Mouse (Mus musculus) kidney, adult 9 months (tissue): ENCODE measurements at regions not wholly inside any gene's neighbourhood (a gene's known extent, or its start where the extent isn't known, plus 50 kb on each side); places are given as distances from the start of the nearest gene placed in this dataset.

Source experiments
- DNase-seq: peaks from one replicate; pipeline ENCODE4 v3.0.0; 2022

GRCm38 (mm10) chr9:71420064-71420463 lies 65.7 kb downstream of the Polr2m start:
- DNase-seq: peak; percentile 47

GRCm38 (mm10) chr9:71418531-71418930 lies 67.2 kb downstream of the Polr2m start:
- DNase-seq: no peak

GRCm38 (mm10) chr9:71417248-71417647 lies 68.5 kb downstream of the Polr2m start:
- no peak for DNase-seq

- no peak for DNase-seq
Measured at GRCm38 (mm10) chr9:71411171-71411570, 74.6 kb downstream of the Polr2m start.

GRCm38 (mm10) chr9:71409925-71410324 lies 75.8 kb downstream of the Polr2m start:
- DNase-seq: no peak

GRCm38 (mm10) chr9:71408946-71409345 lies 76.8 kb downstream of the Polr2m start:
- DNase-seq: no peak

- DNase-seq: peak; percentile 18
Measured at GRCm38 (mm10) chr9:71404396-71405135, 81.2 kb downstream of the Polr2m start.

- DNase-seq: no peak
Measured at GRCm38 (mm10) chr9:71401667-71402066, 84.1 kb downstream of the Polr2m start.

GRCm38 (mm10) chr9:71399346-71399745 lies 86.4 kb downstream of the Polr2m start:
- no peak for DNase-seq

GRCm38 (mm10) chr9:71396784-71397183 lies 89.0 kb downstream of the Polr2m start:
- peak; percentile 38 for DNase-seq

- DNase-seq: peak; percentile 13
Measured at GRCm38 (mm10) chr9:71390221-71390620, 95.5 kb downstream of the Polr2m start.

GRCm38 (mm10) chr9:71387426-71387825 lies 98.3 kb downstream of the Polr2m start:
- DNase-seq: no peak

GRCm38 (mm10) chr9:71383901-71384300 lies 101.8 kb downstream of the Polr2m start:
- DNase-seq: no peak

GRCm38 (mm10) chr9:71379731-71380250 lies 105.9 kb downstream of the Polr2m start:
- DNase-seq: no peak

GRCm38 (mm10) chr9:71369760-71370159 lies 116.0 kb downstream of the Polr2m start:
- DNase-seq: no peak

- DNase-seq: no peak
Measured at GRCm38 (mm10) chr9:71369202-71369601, 116.5 kb downstream of the Polr2m start.

GRCm38 (mm10) chr9:71366573-71366972 lies 119.2 kb downstream of the Polr2m start:
- DNase-seq: no peak

GRCm38 (mm10) chr9:71365177-71365738 lies 120.5 kb downstream of the Polr2m start:
- DNase-seq: no peak

GRCm38 (mm10) chr9:71364047-71364665 lies 121.6 kb downstream of the Polr2m start:
- no peak for DNase-seq

GRCm38 (mm10) chr9:71362401-71362800 lies 123.3 kb downstream of the Polr2m start:
- DNase-seq: no peak

- DNase-seq: no peak
Measured at GRCm38 (mm10) chr9:71361961-71362360, 123.8 kb downstream of the Polr2m start.

- peak; percentile 36 for DNase-seq
Measured at GRCm38 (mm10) chr9:71361311-71361710, 124.4 kb downstream of the Polr2m start.

GRCm38 (mm10) chr9:71360676-71361075 lies 125.1 kb downstream of the Polr2m start:
- peak; percentile 74 for DNase-seq

GRCm38 (mm10) chr9:71358961-71359360 lies 126.8 kb downstream of the Polr2m start:
- peak; percentile 56 for DNase-seq
